Mouse (Mus musculus): ENCODE measurements around the gene Ppp2r5d. TPM values are rescaled to one million over a fixed set of nuclear protein-coding genes. Genes with fewer than 3 reads are reported as not detected.

Gene Ppp2r5d
- polyA plus RNA-seq, 1 experiment from 2014 or later = 71.7 TPM

GRCm38 (mm10) chr17:46661981-46662380, 42.9 kb downstream of the Ppp2r5d start:
- 89% methylated on average over 12 of the region's 12 CpGs for WGBS
- no peak for ATAC-seq (ENCODE audit: insufficient read depth, low FRiP score)
- Histone ChIP-seq H3K27ac (ENCODE audit: low read length) (no peak overlapping the region), H3K27me3 (ENCODE audit: control insufficient read depth, insufficient read depth, low read length) (no peaks in the 10 kb centered on the region), H3K9me3 (replicated peaks; ENCODE audit: control insufficient read depth, low read length) (no peaks in the 10 kb centered on the region), H3K4me1 (ENCODE audit: control insufficient read depth, insufficient read depth, low read length) (no peaks in the 10 kb centered on the region), H3K36me3 (ENCODE audit: control insufficient read depth, insufficient read depth, low read length) (peaks cover 52% of the 10 kb centered on the region), H3K9ac (ENCODE audit: low read length) (no peak overlapping the region), H3K4me3 (replicated peaks; ENCODE audit: low read length) (no peak overlapping the region), H3K4me2 (ENCODE audit: low read depth, low read length) (no peak overlapping the region)

GRCm38 (mm10) chr17:46661351-46661750, 43.6 kb downstream of the Ppp2r5d start:
- WGBS = 90% methylated on average over 9 of the region's 9 CpGs
- Histone ChIP-seq H3K36me3 (ENCODE audit: control insufficient read depth, insufficient read depth, low read length) (peaks cover 52% of the 10 kb centered on the region), H3K4me1 (ENCODE audit: control insufficient read depth, insufficient read depth, low read length) (no peaks in the 10 kb centered on the region), H3K4me2 (ENCODE audit: low read depth, low read length) (no peak overlapping the region), H3K9ac (ENCODE audit: low read length) (no peak overlapping the region), H3K9me3 (replicated peaks; ENCODE audit: control insufficient read depth, low read length) (no peaks in the 10 kb centered on the region), H3K27me3 (ENCODE audit: control insufficient read depth, insufficient read depth, low read length) (no peaks in the 10 kb centered on the region), H3K27ac (ENCODE audit: low read length) (no peak overlapping the region), H3K4me3 (replicated peaks; ENCODE audit: low read length) (no peak overlapping the region)
- no peak for ATAC-seq (ENCODE audit: insufficient read depth, low FRiP score)

- Histone ChIP-seq H3K4me3 (replicated peaks; ENCODE audit: low read length) (no peak overlapping the region), H3K27me3 (ENCODE audit: control insufficient read depth, insufficient read depth, low read length) (no peaks in the 10 kb centered on the region), H3K27ac (ENCODE audit: low read length) (no peak overlapping the region), H3K9ac (ENCODE audit: low read length) (no peak overlapping the region), H3K4me1 (ENCODE audit: control insufficient read depth, insufficient read depth, low read length) (peaks cover 14% of the 10 kb centered on the region), H3K9me3 (replicated peaks; ENCODE audit: control insufficient read depth, low read length) (no peaks in the 10 kb centered on the region), H3K36me3 (ENCODE audit: control insufficient read depth, insufficient read depth, low read length) (peaks cover 55% of the 10 kb centered on the region), H3K4me2 (ENCODE audit: low read depth, low read length) (no peak overlapping the region)
- 74% methylated on average over 6 of the region's 6 CpGs for WGBS
- no peak for ATAC-seq (ENCODE audit: insufficient read depth, low FRiP score)
These were observed 48.9 kb downstream of the Ppp2r5d start for GRCm38 (mm10) chr17:46656054-46656453.

GRCm38 (mm10) chr17:46651755-46652547, 53.0 kb downstream of the Ppp2r5d start:
- Histone ChIP-seq H3K4me2 (ENCODE audit: low read depth, low read length) (peak overlapping the region; percentile 76), H3K27me3 (ENCODE audit: control insufficient read depth, insufficient read depth, low read length) (no peaks in the 10 kb centered on the region), H3K4me1 (ENCODE audit: control insufficient read depth, insufficient read depth, low read length) (peaks cover 18% of the 10 kb centered on the region), H3K4me3 (replicated peaks; ENCODE audit: low read length) (peak overlapping the region; percentile 75), H3K9ac (ENCODE audit: low read length) (peak overlapping the region; percentile 89), H3K9me3 (replicated peaks; ENCODE audit: control insufficient read depth, low read length) (no peaks in the 10 kb centered on the region), H3K27ac (ENCODE audit: low read length) (no peak overlapping the region), H3K36me3 (ENCODE audit: control insufficient read depth, insufficient read depth, low read length) (peaks cover 27% of the 10 kb centered on the region)
- WGBS = 65% methylated on average over 20 of the region's 20 CpGs
- no peak for ATAC-seq (ENCODE audit: insufficient read depth, low FRiP score)

- H3K4me2 ChIP-seq (ENCODE audit: low read depth, low read length) = peak overlapping the region; percentile 76
- ATAC-seq (ENCODE audit: insufficient read depth, low FRiP score) = no peak
- H3K36me3 ChIP-seq (ENCODE audit: control insufficient read depth, insufficient read depth, low read length) = peaks cover 27% of the 10 kb centered on the region
- peak overlapping the region; percentile 97 for H3K27ac ChIP-seq (ENCODE audit: low read length)
- H3K9me3 ChIP-seq (replicated peaks; ENCODE audit: control insufficient read depth, low read length) = no peaks in the 10 kb centered on the region
- H3K4me1 ChIP-seq (ENCODE audit: control insufficient read depth, insufficient read depth, low read length) = peaks cover 22% of the 10 kb centered on the region
- no peaks in the 10 kb centered on the region for H3K27me3 ChIP-seq (ENCODE audit: control insufficient read depth, insufficient read depth, low read length)
- H3K4me3 ChIP-seq (replicated peaks; ENCODE audit: low read length) = peak overlapping the region; percentile 75
- peak overlapping the region; percentile 89 for H3K9ac ChIP-seq (ENCODE audit: low read length)
- 62% methylated on average over 17 of the region's 17 CpGs for WGBS
These were observed 53.6 kb downstream of the Ppp2r5d start for GRCm38 (mm10) chr17:46651292-46651691.

GRCm38 (mm10) chr17:46650232-46651031, 54.5 kb downstream of the Ppp2r5d start, which contains the start of gene Cul7:
Cul7 (plus strand) TSS chr17:46650337.
- peak within 1 kb of the TSS; percentile 97 for H3K27ac ChIP-seq (ENCODE audit: low read length)
- H3K4me2 ChIP-seq (ENCODE audit: low read depth, low read length) = peak within 1 kb of the TSS; percentile 76
- H3K36me3 ChIP-seq (ENCODE audit: control insufficient read depth, insufficient read depth, low read length) = peaks cover 23% of the 10 kb centered on the region
- no peaks in the 10 kb centered on the region for H3K9me3 ChIP-seq (replicated peaks; ENCODE audit: control insufficient read depth, low read length)
- no peaks in the 10 kb centered on the region for H3K27me3 ChIP-seq (ENCODE audit: control insufficient read depth, insufficient read depth, low read length)
- under 1% methylated on average over 58 of the region's 58 CpGs for WGBS
- H3K9ac ChIP-seq (ENCODE audit: low read length) = peak within 1 kb of the TSS; percentile 89
- peaks cover 22% of the 10 kb centered on the region for H3K4me1 ChIP-seq (ENCODE audit: control insufficient read depth, insufficient read depth, low read length)
- H3K4me3 ChIP-seq (replicated peaks; ENCODE audit: low read length) = peak within 1 kb of the TSS; percentile 75
- peak; percentile 94 for ATAC-seq (ENCODE audit: insufficient read depth, low FRiP score)

- Histone ChIP-seq H3K27ac (ENCODE audit: low read length) (peak overlapping the region; percentile 97), H3K4me2 (ENCODE audit: low read depth, low read length) (peak overlapping the region; percentile 76), H3K9me3 (replicated peaks; ENCODE audit: control insufficient read depth, low read length) (no peaks in the 10 kb centered on the region), H3K36me3 (ENCODE audit: control insufficient read depth, insufficient read depth, low read length) (peaks cover 23% of the 10 kb centered on the region), H3K4me1 (ENCODE audit: control insufficient read depth, insufficient read depth, low read length) (peaks cover 27% of the 10 kb centered on the region), H3K4me3 (replicated peaks; ENCODE audit: low read length) (peak overlapping the region; percentile 75), H3K9ac (ENCODE audit: low read length) (peak overlapping the region; percentile 89), H3K27me3 (ENCODE audit: control insufficient read depth, insufficient read depth, low read length) (no peaks in the 10 kb centered on the region)
- ATAC-seq (ENCODE audit: insufficient read depth, low FRiP score) = no peak
- 33% methylated on average over 15 of the region's 15 CpGs for WGBS
These were observed 55.1 kb downstream of the Ppp2r5d start for GRCm38 (mm10) chr17:46649811-46650210.

- H3K36me3 ChIP-seq (ENCODE audit: control insufficient read depth, insufficient read depth, low read length) = peaks cover 10% of the 10 kb centered on the region
- no peak overlapping the region for H3K4me2 ChIP-seq (ENCODE audit: low read depth, low read length)
- no peak for ATAC-seq (ENCODE audit: insufficient read depth, low FRiP score)
- no peak overlapping the region for H3K9ac ChIP-seq (ENCODE audit: low read length)
- 90% methylated on average over 9 of the region's 9 CpGs for WGBS
- no peak overlapping the region for H3K27ac ChIP-seq (ENCODE audit: low read length)
- H3K9me3 ChIP-seq (replicated peaks; ENCODE audit: control insufficient read depth, low read length) = no peaks in the 10 kb centered on the region
- H3K4me3 ChIP-seq (replicated peaks; ENCODE audit: low read length) = no peak overlapping the region
- no peaks in the 10 kb centered on the region for H3K27me3 ChIP-seq (ENCODE audit: control insufficient read depth, insufficient read depth, low read length)
- H3K4me1 ChIP-seq (ENCODE audit: control insufficient read depth, insufficient read depth, low read length) = peaks cover 30% of the 10 kb centered on the region
These were observed 56.5 kb downstream of the Ppp2r5d start for GRCm38 (mm10) chr17:46648436-46648835.

GRCm38 (mm10) chr17:46647279-46647678, 57.6 kb downstream of the Ppp2r5d start:
- Histone ChIP-seq H3K4me3 (replicated peaks; ENCODE audit: low read length) (no peak overlapping the region), H3K9ac (ENCODE audit: low read length) (no peak overlapping the region; the same call in 1 of the 2 replicates)
- 87% methylated on average over 7 of the region's 7 CpGs for WGBS

More at GRCm38 (mm10) chr17:46647279-46647678, 57.6 kb downstream of the Ppp2r5d start:
- peaks cover 28% of the 10 kb centered on the region for H3K4me1 ChIP-seq (ENCODE audit: control insufficient read depth, insufficient read depth, low read length)
- H3K36me3 ChIP-seq (ENCODE audit: control insufficient read depth, insufficient read depth, low read length) = no peaks in the 10 kb centered on the region
- ATAC-seq (ENCODE audit: insufficient read depth, low FRiP score) = no peak
- H3K27me3 ChIP-seq (ENCODE audit: control insufficient read depth, insufficient read depth, low read length) = no peaks in the 10 kb centered on the region
- no peaks in the 10 kb centered on the region for H3K9me3 ChIP-seq (replicated peaks; ENCODE audit: control insufficient read depth, low read length)
- H3K4me2 ChIP-seq (ENCODE audit: low read depth, low read length) = 0 out of 2 replicates have a peak overlapping the region, but pooled peaks have one; percentile 78
- no peak overlapping the region for H3K27ac ChIP-seq (ENCODE audit: low read length)
